In genomic region chr6:115909940-115910339, GRCm38 (mm10) we compare ENCODE assay signal across 1 mouse cellular context.
TF ChIP-seq lines count a peak whose summit lies in the region.

No protein-coding gene starts in this region.

TF ChIP-seq in MEL, 35 proteins besides CTCF, POLR2A, EP300 and RAD21 (continued from another document):
- TF ChIP-seq NRF1 (IDR thresholded peaks at IDR 0.05; ENCODE audit: insufficient read depth, low read depth, low read length, poor library complexity, severe bottlenecking) (no peak), UBTF (IDR thresholded peaks at IDR 0.05; ENCODE audit: borderline replicate concordance, insufficient read depth, low read depth, low read length) (no peak), USF2 (IDR thresholded peaks at IDR 0.05; ENCODE audit: borderline replicate concordance in 1 of 2, insufficient read depth in 1 of 2, low read depth in 1 of 2, low read length in 2 of 2) (no peak), GATA1 (IDR thresholded peaks at IDR 0.05; ENCODE audit: low read depth, low read length) (no peak), HCFC1 (IDR thresholded peaks at IDR 0.05; ENCODE audit: low read depth, low read length) (no peak), TBP (IDR thresholded peaks at IDR 0.05; ENCODE audit: low read depth, low read length) (no peak)
